Mouse (Mus musculus): ENCODE results near the gene 4930426L09Rik. TPM values are rescaled to one million over a fixed set of nuclear protein-coding genes. Genes with fewer than 3 reads are reported as not detected.
A peak's percentile ranks its signal among the peaks of the same experiment; 100 is the strongest.

The 4930426L09Rik gene
- polyA plus RNA-seq (2015; fragmentation: Nextera tagmentation; extraction: Ambion mirVana) = 0.24 TPM in 1 of 2 replicates, not detected in the other

- H3K27me3 ChIP-seq (ENCODE audit: control insufficient read depth, insufficient read depth, low read depth, low read length) = no peaks in the 10 kb centered on the region; the same call in 1 of the 2 replicates
- H3K4me3 ChIP-seq (ENCODE audit: low read length) = peak within 1 kb of the TSS; percentile 76
- no peaks in the 10 kb centered on the region for H3K36me3 ChIP-seq (ENCODE audit: control insufficient read depth, insufficient read depth, low read length)
- H3K27ac ChIP-seq (ENCODE audit: low read length) = peak within 1 kb of the TSS; percentile 70
- 0% methylated on average over 42 of the region's 66 CpGs for WGBS
- no peaks in the 10 kb centered on the region for H3K9me3 ChIP-seq (ENCODE audit: control insufficient read depth, low read length)
- H3K4me2 ChIP-seq (ENCODE audit: low read depth, low read length) = peak within 1 kb of the TSS; percentile 72
- peak; percentile 98 for ATAC-seq (ENCODE audit: low read depth)
- H3K9ac ChIP-seq (ENCODE audit: low read length) = peak within 1 kb of the TSS; percentile 78
- H3K4me1 ChIP-seq (replicated peaks; ENCODE audit: control insufficient read depth, insufficient read depth, low read length) = peaks cover 14% of the 10 kb centered on the region
Observed at GRCm38 (mm10) chr2:18998054-18998478, at the start of gene 4930426L09Rik, which contains the start of gene Pip4k2a. 4930426L09Rik (plus strand) TSS chr2:18998343. Pip4k2a (minus strand) TSS chr2:18998126.

DNA sequence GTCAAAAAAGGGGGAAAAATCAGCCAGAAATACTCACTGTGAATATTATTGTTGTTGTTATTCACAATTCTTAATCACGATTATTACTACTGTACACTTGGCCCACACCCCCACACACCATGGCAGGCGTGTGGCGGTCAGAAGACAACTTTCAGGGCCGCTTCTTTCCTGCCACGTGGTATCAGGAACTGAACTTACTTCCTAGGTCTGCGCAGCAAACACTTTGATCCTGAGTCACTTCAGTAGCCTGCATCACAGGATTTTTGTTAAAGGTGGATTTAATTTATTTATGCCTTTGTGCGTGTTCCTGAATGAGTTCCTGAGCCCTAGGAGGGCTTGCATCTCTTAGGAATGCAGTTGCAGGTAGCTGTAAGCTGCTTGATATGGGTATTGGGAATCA lies 49.4 kb upstream of the 4930426L09Rik start:
- WGBS = 73% methylated on average over 7 of the region's 7 CpGs
- H3K36me3 ChIP-seq (ENCODE audit: control insufficient read depth, insufficient read depth, low read length) = no peaks in the 10 kb centered on the region

GRCm38 (mm10) chr2:18950758-18951157 lies 47.4 kb upstream of the 4930426L09Rik start:
- no peak overlapping the region for H3K4me2 ChIP-seq (ENCODE audit: low read depth, low read length)
- no peak for ATAC-seq (ENCODE audit: low read depth)
- 86% methylated on average over 2 of the region's 2 CpGs for WGBS

More for the DNA sequence above, 49.4 kb upstream of the 4930426L09Rik start:
- Histone ChIP-seq H3K27ac (ENCODE audit: low read length) (no peak overlapping the region), H3K27me3 (ENCODE audit: control insufficient read depth, insufficient read depth, low read depth, low read length) (no peaks in the 10 kb centered on the region), H3K4me3 (ENCODE audit: low read length) (no peak overlapping the region), H3K4me1 (replicated peaks; ENCODE audit: control insufficient read depth, insufficient read depth, low read length) (peaks cover 15% of the 10 kb centered on the region), H3K4me2 (ENCODE audit: low read depth, low read length) (no peak overlapping the region), H3K9me3 (ENCODE audit: control insufficient read depth, low read length) (no peaks in the 10 kb centered on the region), H3K9ac (ENCODE audit: low read length) (no peak overlapping the region)
- no peak for ATAC-seq (ENCODE audit: low read depth)

DNA sequence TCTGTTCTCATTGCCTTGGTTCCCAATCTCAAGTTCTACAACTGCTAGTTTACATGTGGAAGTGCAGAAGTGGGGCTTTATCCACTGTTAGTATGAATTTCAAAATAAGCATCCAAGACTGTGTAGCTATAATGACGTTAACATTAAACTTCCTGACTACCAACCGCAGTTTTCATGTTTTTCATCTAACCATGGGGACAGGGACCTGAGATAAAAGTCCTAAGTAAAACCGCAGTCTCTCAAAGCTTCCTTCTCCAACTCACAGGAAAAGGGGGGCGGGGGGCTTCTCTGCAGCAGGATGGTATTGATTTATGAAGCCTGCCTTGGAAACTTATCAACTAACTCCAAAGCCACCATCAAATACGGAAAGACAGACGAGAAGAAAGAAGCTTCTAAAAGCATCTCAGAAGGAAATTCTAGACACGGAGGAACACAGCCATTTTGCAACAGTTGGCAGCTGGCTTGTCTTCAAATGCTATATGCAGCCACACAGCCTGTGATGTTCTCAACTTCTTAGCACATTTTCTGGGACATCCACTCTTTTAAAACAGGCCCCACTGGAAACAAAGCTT lies 46.0 kb upstream of the 4930426L09Rik start:
- ATAC-seq (ENCODE audit: low read depth) = no peak
- Histone ChIP-seq H3K27ac (ENCODE audit: low read length) (no peak overlapping the region), H3K4me2 (ENCODE audit: low read depth, low read length) (peak overlapping the region; percentile 17; the same call in 1 of the 2 replicates), H3K36me3 (ENCODE audit: control insufficient read depth, insufficient read depth, low read length) (no peaks in the 10 kb centered on the region), H3K27me3 (ENCODE audit: control insufficient read depth, insufficient read depth, low read depth, low read length) (no peaks in the 10 kb centered on the region), H3K9me3 (ENCODE audit: control insufficient read depth, low read length) (no peaks in the 10 kb centered on the region), H3K4me1 (replicated peaks; ENCODE audit: control insufficient read depth, insufficient read depth, low read length) (peaks cover 11% of the 10 kb centered on the region), H3K9ac (ENCODE audit: low read length) (no peak overlapping the region), H3K4me3 (ENCODE audit: low read length) (no peak overlapping the region)
- WGBS = 37% methylated on average over 7 of the region's 7 CpGs

More at GRCm38 (mm10) chr2:18950758-18951157, 47.4 kb upstream of the 4930426L09Rik start:
- Histone ChIP-seq H3K4me3 (ENCODE audit: low read length) (no peak overlapping the region), H3K27ac (ENCODE audit: low read length) (no peak overlapping the region), H3K36me3 (ENCODE audit: control insufficient read depth, insufficient read depth, low read length) (no peaks in the 10 kb centered on the region), H3K4me1 (replicated peaks; ENCODE audit: control insufficient read depth, insufficient read depth, low read length) (peaks cover 11% of the 10 kb centered on the region), H3K27me3 (ENCODE audit: control insufficient read depth, insufficient read depth, low read depth, low read length) (no peaks in the 10 kb centered on the region), H3K9me3 (ENCODE audit: control insufficient read depth, low read length) (no peaks in the 10 kb centered on the region), H3K9ac (ENCODE audit: low read length) (no peak overlapping the region)

- WGBS = 75% methylated on average over 4 of the region's 4 CpGs
- Histone ChIP-seq H3K36me3 (ENCODE audit: control insufficient read depth, insufficient read depth, low read length) (no peaks in the 10 kb centered on the region), H3K4me1 (replicated peaks; ENCODE audit: control insufficient read depth, insufficient read depth, low read length) (0 out of 2 replicates have a peak, but pooled peaks cover 3% of the 10 kb centered on the region), H3K9ac (ENCODE audit: low read length) (no peak overlapping the region), H3K27me3 (ENCODE audit: control insufficient read depth, insufficient read depth, low read depth, low read length) (no peaks in the 10 kb centered on the region), H3K9me3 (ENCODE audit: control insufficient read depth, low read length) (no peaks in the 10 kb centered on the region), H3K4me2 (ENCODE audit: low read depth, low read length) (no peak overlapping the region), H3K4me3 (ENCODE audit: low read length) (no peak overlapping the region), H3K27ac (ENCODE audit: low read length) (no peak overlapping the region)
- ATAC-seq (ENCODE audit: low read depth) = no peak
Observed at GRCm38 (mm10) chr2:18954422-18954821, 43.7 kb upstream of the 4930426L09Rik start.

- no peak for ATAC-seq (ENCODE audit: low read depth)
- H3K4me1 ChIP-seq (replicated peaks; ENCODE audit: control insufficient read depth, insufficient read depth, low read length) = 0 out of 2 replicates have a peak, but pooled peaks cover 3% of the 10 kb centered on the region
- WGBS = 55% methylated on average over 4 of the region's 4 CpGs
- H3K9ac ChIP-seq (ENCODE audit: low read length) = no peak overlapping the region
- no peaks in the 10 kb centered on the region for H3K27me3 ChIP-seq (ENCODE audit: control insufficient read depth, insufficient read depth, low read depth, low read length)
- H3K36me3 ChIP-seq (ENCODE audit: control insufficient read depth, insufficient read depth, low read length) = no peaks in the 10 kb centered on the region
- no peak overlapping the region for H3K4me3 ChIP-seq (ENCODE audit: low read length)
- no peaks in the 10 kb centered on the region for H3K9me3 ChIP-seq (ENCODE audit: control insufficient read depth, low read length)
- no peak overlapping the region for H3K4me2 ChIP-seq (ENCODE audit: low read depth, low read length)
- H3K27ac ChIP-seq (ENCODE audit: low read length) = no peak overlapping the region
Observed at GRCm38 (mm10) chr2:18955022-18955421, 43.1 kb upstream of the 4930426L09Rik start.

- Histone ChIP-seq H3K4me3 (ENCODE audit: low read length) (no peak overlapping the region), H3K27me3 (ENCODE audit: control insufficient read depth, insufficient read depth, low read depth, low read length) (no peaks in the 10 kb centered on the region), H3K36me3 (ENCODE audit: control insufficient read depth, insufficient read depth, low read length) (no peaks in the 10 kb centered on the region), H3K9me3 (ENCODE audit: control insufficient read depth, low read length) (no peaks in the 10 kb centered on the region), H3K9ac (ENCODE audit: low read length) (no peak overlapping the region), H3K27ac (ENCODE audit: low read length) (no peak overlapping the region), H3K4me1 (replicated peaks; ENCODE audit: control insufficient read depth, insufficient read depth, low read length) (0 out of 2 replicates have a peak, but pooled peaks cover 3% of the 10 kb centered on the region), H3K4me2 (ENCODE audit: low read depth, low read length) (no peak overlapping the region)
- no peak for ATAC-seq (ENCODE audit: low read depth)
- WGBS = 82% methylated on average over 13 of the region's 13 CpGs
Observed at GRCm38 (mm10) chr2:18955671-18956070, 42.5 kb upstream of the 4930426L09Rik start.

DNA sequence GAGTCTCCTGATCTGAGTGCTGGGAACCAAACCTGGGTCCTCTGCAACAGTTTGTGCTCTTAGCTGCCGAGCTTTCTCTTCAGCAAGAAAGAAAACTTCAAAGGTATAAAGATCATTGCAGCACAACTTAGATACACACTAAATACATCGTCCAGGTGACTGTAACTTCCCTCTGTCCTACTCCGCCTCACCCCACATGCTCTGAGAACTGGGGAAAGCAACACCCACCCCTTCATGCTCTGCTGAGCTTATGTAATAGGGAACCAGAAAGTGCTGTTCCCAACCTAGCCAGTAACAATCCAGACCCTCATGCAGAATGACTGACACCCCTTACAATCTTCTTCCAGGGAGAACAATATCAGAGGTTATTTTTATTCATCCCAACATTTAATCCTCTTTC lies 41.7 kb upstream of the 4930426L09Rik start:
- Histone ChIP-seq H3K27me3 (ENCODE audit: control insufficient read depth, insufficient read depth, low read depth, low read length) (no peaks in the 10 kb centered on the region), H3K27ac (ENCODE audit: low read length) (no peak overlapping the region), H3K4me2 (ENCODE audit: low read depth, low read length) (no peak overlapping the region), H3K9ac (ENCODE audit: low read length) (no peak overlapping the region), H3K4me1 (replicated peaks; ENCODE audit: control insufficient read depth, insufficient read depth, low read length) (0 out of 2 replicates have a peak, but pooled peaks cover 3% of the 10 kb centered on the region), H3K9me3 (ENCODE audit: control insufficient read depth, low read length) (no peaks in the 10 kb centered on the region), H3K4me3 (ENCODE audit: low read length) (no peak overlapping the region), H3K36me3 (ENCODE audit: control insufficient read depth, insufficient read depth, low read length) (no peaks in the 10 kb centered on the region)
- no peak for ATAC-seq (ENCODE audit: low read depth)
- WGBS = 76% methylated on average over 3 of the region's 3 CpGs

DNA sequence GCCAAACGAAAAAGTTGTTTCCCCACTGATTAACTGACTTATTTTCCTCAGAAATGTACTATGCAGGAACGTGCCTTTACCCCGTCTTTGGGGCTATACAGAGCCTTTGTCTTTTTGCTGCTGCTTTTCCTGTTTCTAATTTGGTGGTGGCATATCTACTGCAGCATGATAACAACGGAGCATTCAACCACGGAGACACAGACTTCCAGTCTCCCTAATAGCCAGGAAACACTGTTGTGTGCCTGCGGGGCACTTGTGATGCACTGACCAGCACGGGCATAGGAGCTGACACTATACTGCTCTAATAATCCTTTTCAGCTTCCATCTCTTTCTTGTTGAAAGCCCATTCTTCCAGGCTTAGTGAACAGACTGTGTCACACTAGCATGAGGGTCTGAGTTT lies 41.2 kb upstream of the 4930426L09Rik start:
- no peak overlapping the region for H3K9ac ChIP-seq (ENCODE audit: low read length)

More for the DNA sequence above, 41.2 kb upstream of the 4930426L09Rik start:
- Histone ChIP-seq H3K9me3 (ENCODE audit: control insufficient read depth, low read length) (no peaks in the 10 kb centered on the region), H3K27ac (ENCODE audit: low read length) (no peak overlapping the region), H3K27me3 (ENCODE audit: control insufficient read depth, insufficient read depth, low read depth, low read length) (no peaks in the 10 kb centered on the region), H3K4me3 (ENCODE audit: low read length) (no peak overlapping the region), H3K36me3 (ENCODE audit: control insufficient read depth, insufficient read depth, low read length) (no peaks in the 10 kb centered on the region), H3K4me1 (replicated peaks; ENCODE audit: control insufficient read depth, insufficient read depth, low read length) (0 out of 2 replicates have a peak, but pooled peaks cover 3% of the 10 kb centered on the region), H3K4me2 (ENCODE audit: low read depth, low read length) (no peak overlapping the region)
- WGBS = 59% methylated on average over 7 of the region's 7 CpGs
- ATAC-seq (ENCODE audit: low read depth) = peak; percentile 31; the same call in 1 of the 2 replicates
